Mouse (Mus musculus) lung, postnatal 0 days (tissue): ENCODE data around the gene Bend5. TPM values are rescaled to one million over a fixed set of nuclear protein-coding genes. Genes with fewer than 3 reads are reported as not detected.

Source experiments
- ATAC-seq: fragments of 200-750 bp; cut with Nextera tagmentation; 2 replicates; pipeline ENCODE4 v1.8.0; 2017; ENCODE audit warnings: moderate library complexity
- DNase-seq: peaks from one replicate; pipeline ENCODE4 v3.0.0-alpha.2; 2016; ENCODE audit warnings: low spot score
- H3K27ac ChIP-seq: fragments of 300-500 bp; sonication (generic); 2 replicates; pipeline ENCODE4 v1.5.1; 2014; ENCODE audit warnings: antibody characterized with exemption, mild to moderate bottlenecking, low read length, mixed read lengths
- H3K27me3 ChIP-seq: fragments of 300-500 bp; sonication (generic); replicated peaks from 2 replicates; pipeline ENCODE4 v1.6.1; 2014; ENCODE audit warnings: low read length, mixed read lengths; ENCODE audit not compliant: insufficient read depth
- H3K36me3 ChIP-seq: fragments of 300-500 bp; sonication (generic); 2 replicates; pipeline ENCODE4 v1.6.1; 2014; ENCODE audit warnings: low read length, mixed read lengths; ENCODE audit not compliant: insufficient read depth
- H3K4me1 ChIP-seq: fragments of 300-500 bp; sonication (generic); 2 replicates; pipeline ENCODE4 v1.6.1; 2014; ENCODE audit warnings: antibody characterized with exemption, low read depth, low read length, mixed read lengths; ENCODE audit not compliant: insufficient read depth
- H3K4me2 ChIP-seq: fragments of 300-500 bp; sonication (generic); replicated peaks from 2 replicates; pipeline ENCODE4 v1.6.1; 2014; ENCODE audit warnings: low read depth, mild to moderate bottlenecking, low read length, moderate library complexity, mixed read lengths
- H3K4me3 ChIP-seq: fragments of 300-500 bp; sonication (generic); 2 replicates; pipeline ENCODE4 v1.5.1; 2014; ENCODE audit warnings: low read depth, low read length
- H3K9ac ChIP-seq: fragments of 300-500 bp; sonication (generic); replicated peaks from 2 replicates; pipeline ENCODE4 v1.6.1; 2014; ENCODE audit warnings: low read depth, mild to moderate bottlenecking
- H3K9me3 ChIP-seq: fragments of 300-500 bp; sonication (generic); 2 replicates; pipeline ENCODE4 v1.6.1; 2016; ENCODE audit warnings: low read length, mixed read lengths
- CTCF ChIP-seq: IDR thresholded peaks from 2 replicates; pipeline ENCODE4 v1.5.1; 2016; ENCODE audit warnings: antibody characterized with exemption, mild to moderate bottlenecking
- EP300 ChIP-seq: IDR thresholded peaks from 2 replicates; pipeline ENCODE4 v1.6.1; 2016; ENCODE audit warnings: antibody characterized with exemption, mild to moderate bottlenecking, control low read depth
- WGBS: fragments of 180-500 bp; shearing (Covaris S2); extraction: QIAGEN DNeasy Blood & Tissue Kit; methylation state at CpG from one replicate; pipeline ENCODE4 v1.1.7; 2014; 5-methylcytosine and 5-hydroxymethylcytosine counted together
- polyA plus RNA-seq: library from polyadenylated mRNA; unstranded; fragments of >200 nt; fragmentation: Nextera tagmentation; extraction: Ambion mirVana; gene quantifications from 2 replicates; pipeline ENCODE4 v1.2.1, GENCODE M21; 2015

Gene Bend5
- polyA plus RNA-seq, 1 experiment from 2014 or later = 13.3 TPM

DNA sequence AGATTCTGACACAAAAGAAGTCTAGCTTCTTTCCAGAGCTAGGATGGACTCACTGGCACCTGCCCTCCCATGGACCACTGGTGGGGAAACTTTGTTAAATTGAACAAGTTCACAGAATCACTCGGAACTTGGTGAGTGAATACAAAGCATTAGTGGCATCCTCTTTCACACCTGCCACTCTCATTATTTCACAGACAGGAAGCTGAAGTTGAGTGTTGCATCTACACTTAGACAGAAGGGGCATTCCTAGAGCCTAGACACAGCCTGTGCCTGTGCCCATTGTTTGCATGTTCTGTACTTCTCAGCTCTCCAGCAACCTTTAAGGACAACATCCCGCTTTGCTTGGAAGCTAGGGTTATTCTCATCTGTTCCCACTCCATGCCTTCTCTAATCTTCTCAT, 90.1 kb downstream of the Bend5 start:
- H3K4me3 ChIP-seq = no peak overlapping the region
- no peaks in the 10 kb centered on the region for H3K4me1 ChIP-seq
- no peaks in the 10 kb centered on the region for H3K9me3 ChIP-seq
- H3K27ac ChIP-seq = no peak overlapping the region
- no peak overlapping the region for H3K9ac ChIP-seq
- no peak overlapping the region for H3K4me2 ChIP-seq
- DNase-seq (no peak), ATAC-seq (no peak)
- 74% methylated on average over 2 of the region's 2 CpGs for WGBS
- H3K27me3 ChIP-seq = no peaks in the 10 kb centered on the region
- TF ChIP-seq CTCF = no peak
- TF ChIP-seq EP300 = no peak
- no peaks in the 10 kb centered on the region for H3K36me3 ChIP-seq
